Mouse (Mus musculus): Measurements from ENCODE around the gene Sytl3.
"Not testable (repeated sequence)": the region's sequence is repeated elsewhere in the genome, so short reads cannot be mapped to it uniquely, and the experiment has no call there.

Gene Sytl3

DNA sequence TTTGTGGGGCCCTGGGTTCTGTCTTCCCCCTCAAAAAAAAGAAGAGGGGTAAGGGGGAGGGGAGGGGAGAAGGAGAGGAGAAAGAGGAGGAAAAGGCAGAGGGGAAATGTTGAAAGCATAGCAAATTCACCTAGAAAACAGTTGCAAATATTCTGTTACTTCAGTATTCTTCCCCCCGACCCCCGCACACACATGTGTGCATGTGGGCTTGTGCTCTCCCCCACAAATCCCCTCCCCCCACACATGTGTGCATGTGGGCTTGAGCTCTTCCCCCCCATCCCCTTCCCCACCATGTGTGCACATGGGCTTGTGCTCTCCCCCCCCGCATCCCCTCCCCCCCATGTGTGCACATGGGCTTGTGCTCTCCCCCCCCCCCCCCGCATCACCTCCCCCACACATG lies 30.5 kb downstream of the Sytl3 start:
- not testable (repeated sequence) for DNase-seq (ENCODE audit: low spot score in 2 of 2)

- peak; percentile 82 to 97 for DNase-seq (ENCODE audit: low spot score in 2 of 2)
These were observed 32.7 kb downstream of the Sytl3 start for GRCm38 (mm10) chr17:6691596-6691995.

GRCm38 (mm10) chr17:6695712-6696111 lies 36.8 kb downstream of the Sytl3 start:
- not testable (repeated sequence) for DNase-seq (ENCODE audit: low spot score in 2 of 2)

- DNase-seq (ENCODE audit: low spot score in 2 of 2): not testable (repeated sequence)
These were observed 37.6 kb downstream of the Sytl3 start for GRCm38 (mm10) chr17:6696521-6696920.

DNA sequence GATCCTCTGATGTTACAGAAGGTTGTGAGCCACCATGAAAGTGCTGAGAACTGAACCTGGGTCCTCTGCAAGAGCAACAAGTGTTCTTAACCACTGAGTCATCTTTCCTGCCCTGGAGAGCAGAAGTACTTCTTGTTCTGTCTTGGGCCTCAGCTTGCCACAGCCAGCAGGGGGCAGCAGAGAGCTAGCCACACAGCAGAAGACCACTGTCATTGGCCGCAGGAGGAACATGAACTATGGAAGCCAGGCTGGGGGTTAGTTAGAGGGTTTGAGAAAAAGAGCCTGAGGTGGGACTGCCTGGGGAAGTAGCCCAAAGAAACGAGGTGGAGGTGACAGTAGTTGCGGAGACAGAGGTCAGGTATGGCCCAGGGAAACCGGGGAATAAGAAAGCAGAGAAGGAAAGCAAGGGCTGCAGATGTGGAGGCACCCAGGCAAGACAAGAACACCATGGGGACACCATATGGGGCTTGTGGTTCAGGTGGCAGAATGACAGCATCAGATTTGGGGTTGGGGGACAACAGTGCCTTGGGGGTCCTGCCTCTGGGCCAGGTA lies 38.4 kb downstream of the Sytl3 start:
- DNase-seq (ENCODE audit: low spot score in 2 of 2): peak in 1 of 2 experiments; percentile 59

DNA sequence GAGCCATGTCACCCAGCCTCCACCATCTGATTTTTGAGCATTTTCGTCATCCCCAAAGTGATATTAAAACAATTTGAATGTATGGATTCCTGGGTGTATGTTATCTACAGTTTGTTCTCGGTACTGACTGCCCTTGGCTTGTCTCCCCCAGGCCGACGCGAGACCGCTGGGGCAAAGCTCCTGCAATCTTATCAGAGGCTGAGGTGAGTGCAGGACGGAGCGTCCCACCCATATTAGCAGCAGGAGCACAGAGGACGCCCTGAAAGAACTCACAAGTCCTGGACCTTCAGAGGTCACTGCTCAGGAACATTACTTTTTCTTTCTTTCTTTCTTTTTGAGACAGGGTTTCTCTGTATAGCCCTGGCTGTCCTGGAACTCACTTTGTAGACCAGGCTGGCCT lies 40.6 kb downstream of the Sytl3 start:
- not testable (repeated sequence) for DNase-seq (ENCODE audit: low spot score in 2 of 2)

- DNase-seq (ENCODE audit: low spot score in 2 of 2): not testable (repeated sequence)
These were observed 41.2 kb downstream of the Sytl3 start for GRCm38 (mm10) chr17:6700077-6700476.

GRCm38 (mm10) chr17:6702625-6703221 lies 43.8 kb downstream of the Sytl3 start:
- DNase-seq (ENCODE audit: low spot score in 2 of 2): not testable (repeated sequence)

DNA sequence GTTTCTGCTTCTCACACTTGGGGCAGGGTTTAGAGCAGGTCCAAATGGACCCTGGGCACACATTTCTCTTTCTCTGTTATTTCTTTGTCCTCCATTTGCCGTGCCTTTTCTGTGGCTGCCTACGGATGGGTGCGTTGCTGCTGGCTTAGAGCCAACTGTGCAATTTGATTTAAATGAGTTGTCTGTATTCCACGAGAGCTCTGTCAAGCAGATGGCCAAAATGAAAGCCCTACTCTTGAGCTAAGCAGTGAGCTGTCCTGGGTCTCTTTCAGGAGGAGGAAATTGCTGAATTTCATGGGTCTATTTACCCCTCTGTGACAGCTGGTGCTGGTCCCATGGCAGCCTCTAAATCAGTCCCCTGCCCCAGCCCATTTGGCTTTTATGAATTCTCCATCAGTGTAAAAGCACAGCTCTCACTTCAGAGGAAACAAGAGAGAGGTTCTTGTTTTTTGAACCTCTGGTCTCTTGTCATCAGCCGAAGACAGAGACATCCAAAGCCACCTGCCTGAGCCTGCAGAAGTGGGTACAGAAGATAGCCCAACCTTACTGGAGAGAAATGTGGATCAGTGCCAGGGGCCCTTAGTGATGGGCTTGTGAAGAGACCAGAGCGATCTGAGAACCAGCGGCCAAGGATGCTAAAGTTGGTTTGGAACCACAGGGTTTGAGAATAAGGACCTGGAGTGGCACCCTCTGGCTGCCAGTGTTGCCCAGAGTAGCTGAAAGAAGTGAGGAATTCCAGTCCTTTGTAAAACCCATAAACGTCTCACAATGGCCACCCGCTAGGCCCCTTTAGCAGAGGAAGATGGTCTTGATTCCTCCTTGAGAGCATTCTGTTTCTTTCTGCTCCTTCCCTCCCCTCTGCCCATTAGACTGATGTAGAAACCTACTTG lies 44.7 kb downstream of the Sytl3 start:
- not testable (repeated sequence) for DNase-seq (ENCODE audit: low spot score in 2 of 2)

- not testable (repeated sequence) for DNase-seq (ENCODE audit: low spot score in 2 of 2)
These were observed 47.6 kb downstream of the Sytl3 start for GRCm38 (mm10) chr17:6706448-6706847.

DNA sequence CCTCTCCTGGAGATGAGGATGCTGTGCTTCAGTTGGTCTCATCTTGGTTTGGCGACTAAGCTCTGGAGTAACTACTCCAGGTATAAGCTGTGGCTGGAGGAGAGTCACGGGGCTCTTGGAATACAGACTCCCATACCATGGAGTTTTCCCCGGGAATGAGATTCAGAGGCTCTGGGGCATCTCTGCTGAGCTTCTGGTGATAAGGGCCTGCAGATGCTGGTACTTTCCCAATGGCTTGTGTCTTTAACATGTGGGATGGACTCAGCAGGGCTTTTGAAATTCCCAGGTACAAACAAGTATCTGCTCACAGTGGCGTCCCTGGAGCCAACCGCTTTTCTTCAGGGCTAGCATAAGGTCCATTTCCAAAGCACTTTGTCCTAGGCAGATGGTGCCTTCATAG lies 48.5 kb downstream of the Sytl3 start:
- not testable (repeated sequence) for DNase-seq (ENCODE audit: low spot score in 2 of 2)

GRCm38 (mm10) chr17:6708194-6708593 lies 49.3 kb downstream of the Sytl3 start:
- DNase-seq (ENCODE audit: low spot score in 2 of 2): not testable (repeated sequence)

- not testable (repeated sequence) for DNase-seq (ENCODE audit: low spot score in 2 of 2)
These were observed 54.6 kb downstream of the Sytl3 start for GRCm38 (mm10) chr17:6713483-6713882.

DNA sequence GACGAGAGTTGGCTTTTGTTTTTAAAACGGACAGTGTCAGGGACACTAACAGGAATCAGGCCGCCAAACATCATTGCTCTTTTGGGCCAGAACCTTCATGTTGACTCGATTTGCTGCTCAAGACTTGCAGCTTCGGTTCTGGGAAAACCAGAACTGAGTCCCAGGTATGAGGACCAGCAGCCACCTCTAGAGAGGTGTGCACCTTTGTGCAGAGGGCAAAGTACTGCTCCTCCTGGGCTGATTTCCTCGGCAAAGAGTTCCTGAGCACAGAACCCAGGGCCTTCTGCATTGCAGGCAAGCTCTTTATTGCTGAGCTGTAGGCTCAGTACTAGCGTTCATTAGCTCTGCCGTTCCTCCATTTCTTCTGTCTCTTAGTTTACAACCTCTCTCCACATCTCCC lies 55.1 kb downstream of the Sytl3 start:
- not testable (repeated sequence) for DNase-seq (ENCODE audit: low spot score in 2 of 2)

DNA sequence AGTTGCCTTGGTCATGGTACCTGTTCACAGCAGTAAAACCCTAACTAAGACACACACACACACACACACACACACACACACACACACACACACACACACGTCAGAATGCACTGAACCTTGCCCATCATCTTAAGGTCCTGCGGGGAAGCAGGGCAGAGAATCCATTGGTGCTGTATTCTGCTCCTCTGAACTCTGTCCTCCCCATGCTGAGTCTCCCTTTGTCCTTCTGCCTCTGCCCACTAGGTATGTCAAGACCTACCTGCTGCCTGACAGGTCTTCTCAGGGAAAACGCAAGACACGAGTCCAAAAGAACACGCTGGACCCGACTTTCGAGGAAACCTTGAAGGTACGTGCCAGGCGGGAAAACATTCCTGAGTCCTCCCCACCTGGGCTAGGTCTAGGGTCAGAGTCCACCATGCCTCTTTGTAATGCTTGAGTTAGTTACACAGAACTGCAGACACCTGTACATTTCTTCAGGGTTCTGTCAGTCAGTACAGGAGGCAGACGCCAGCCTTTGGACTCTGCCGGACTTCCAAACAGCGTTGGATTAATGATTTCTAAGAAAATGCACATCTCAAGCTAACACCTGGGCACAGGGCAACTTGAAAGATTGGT lies 69.2 kb downstream of the Sytl3 start:
- DNase-seq (ENCODE audit: low spot score in 2 of 2): no peak

GRCm38 (mm10) chr17:6729244-6729742 lies 70.4 kb downstream of the Sytl3 start:
- DNase-seq (ENCODE audit: low spot score in 2 of 2): no peak

- DNase-seq (ENCODE audit: low spot score in 2 of 2): no peak
These were observed 72.2 kb downstream of the Sytl3 start for GRCm38 (mm10) chr17:6731132-6731531.

GRCm38 (mm10) chr17:6731634-6732033 lies 72.7 kb downstream of the Sytl3 start:
- no peak for DNase-seq (ENCODE audit: low spot score in 2 of 2)

- DNase-seq (ENCODE audit: low spot score in 2 of 2): no peak
These were observed 73.8 kb downstream of the Sytl3 start for GRCm38 (mm10) chr17:6732665-6733064.

GRCm38 (mm10) chr17:6733322-6733875 lies 74.5 kb downstream of the Sytl3 start:
- no peak for DNase-seq (ENCODE audit: low spot score in 2 of 2)

DNA sequence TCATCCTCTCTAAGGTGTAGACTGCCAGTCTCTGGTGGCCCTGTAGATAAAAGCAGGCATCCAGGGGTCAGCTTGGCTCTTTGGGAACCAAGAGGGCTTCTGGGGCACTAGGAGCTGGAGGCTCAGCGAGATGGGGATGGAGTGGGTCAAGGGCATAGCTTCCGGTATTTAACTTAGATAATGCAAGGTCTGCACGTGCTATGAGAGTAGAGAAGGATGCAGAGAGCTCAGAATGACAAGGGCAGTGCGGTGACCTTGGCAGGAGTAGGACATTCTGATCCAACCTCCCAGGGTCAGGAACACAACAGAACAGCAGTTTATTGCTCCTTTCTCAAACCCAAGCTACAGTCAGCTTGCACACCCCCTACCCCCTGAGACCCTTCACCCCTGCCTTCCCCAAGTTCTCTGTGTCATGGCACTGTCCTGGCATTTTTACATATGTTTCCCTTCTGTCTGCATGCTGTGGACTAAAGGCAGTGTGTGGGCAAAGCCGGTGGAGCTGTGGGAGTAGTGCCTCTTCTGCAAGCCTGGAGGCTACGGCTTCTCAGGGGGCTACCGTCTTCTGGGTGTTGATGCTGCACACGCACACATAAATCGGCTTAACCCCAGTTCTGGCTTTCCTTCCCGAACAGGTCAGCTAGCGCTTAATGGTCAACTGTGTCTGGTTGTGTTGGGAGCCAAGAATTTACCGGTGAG lies 76.0 kb downstream of the Sytl3 start:
- no peak for DNase-seq (ENCODE audit: low spot score in 2 of 2)

Data from frontal cortex, postnatal 14 days (tissue).